Mouse (Mus musculus): ENCODE results near the gene Dis3l.

- TF ChIP-seq CTCF (IDR thresholded peaks at IDR 0.05; ENCODE audit: extremely low read depth, insufficient read length, insufficient replicate concordance, low read depth, low read length) (no peak), POLR2A (IDR thresholded peaks at IDR 0.05; ENCODE audit: low read depth, low read length) (no peak)
Observed at GRCm38 (mm10) chr9:64271249-64271648, 69.8 kb downstream of the Dis3l start.

Measured in small intestine, adult 2 months (tissue).